Mouse (Mus musculus) lung, postnatal 0 days (tissue): Measurements from ENCODE around the gene Agl. TPM values are rescaled to one million over a fixed set of nuclear protein-coding genes. Genes with fewer than 3 reads are reported as not detected.

Experiments used
- ATAC-seq: fragments of 200-750 bp; cut with Nextera tagmentation; 2 replicates; pipeline ENCODE4 v1.8.0; 2017; ENCODE audit warnings: moderate library complexity
- DNase-seq: peaks from one replicate; pipeline ENCODE4 v3.0.0-alpha.2; 2016; ENCODE audit warnings: low spot score
- H3K27ac ChIP-seq: fragments of 300-500 bp; sonication (generic); 2 replicates; pipeline ENCODE4 v1.5.1; 2014; ENCODE audit warnings: antibody characterized with exemption, mild to moderate bottlenecking, low read length, mixed read lengths
- H3K27me3 ChIP-seq: fragments of 300-500 bp; sonication (generic); replicated peaks from 2 replicates; pipeline ENCODE4 v1.6.1; 2014; ENCODE audit warnings: low read length, mixed read lengths; ENCODE audit not compliant: insufficient read depth
- H3K36me3 ChIP-seq: fragments of 300-500 bp; sonication (generic); 2 replicates; pipeline ENCODE4 v1.6.1; 2014; ENCODE audit warnings: low read length, mixed read lengths; ENCODE audit not compliant: insufficient read depth
- H3K4me1 ChIP-seq: fragments of 300-500 bp; sonication (generic); 2 replicates; pipeline ENCODE4 v1.6.1; 2014; ENCODE audit warnings: antibody characterized with exemption, low read depth, low read length, mixed read lengths; ENCODE audit not compliant: insufficient read depth
- H3K4me2 ChIP-seq: fragments of 300-500 bp; sonication (generic); replicated peaks from 2 replicates; pipeline ENCODE4 v1.6.1; 2014; ENCODE audit warnings: low read depth, mild to moderate bottlenecking, low read length, moderate library complexity, mixed read lengths
- H3K4me3 ChIP-seq: fragments of 300-500 bp; sonication (generic); 2 replicates; pipeline ENCODE4 v1.5.1; 2014; ENCODE audit warnings: low read depth, low read length
- H3K9ac ChIP-seq: fragments of 300-500 bp; sonication (generic); replicated peaks from 2 replicates; pipeline ENCODE4 v1.6.1; 2014; ENCODE audit warnings: low read depth, mild to moderate bottlenecking
- H3K9me3 ChIP-seq: fragments of 300-500 bp; sonication (generic); 2 replicates; pipeline ENCODE4 v1.6.1; 2016; ENCODE audit warnings: low read length, mixed read lengths
- CTCF ChIP-seq: IDR thresholded peaks from 2 replicates; pipeline ENCODE4 v1.5.1; 2016; ENCODE audit warnings: antibody characterized with exemption, mild to moderate bottlenecking
- EP300 ChIP-seq: IDR thresholded peaks from 2 replicates; pipeline ENCODE4 v1.6.1; 2016; ENCODE audit warnings: antibody characterized with exemption, mild to moderate bottlenecking, control low read depth
- WGBS: fragments of 180-500 bp; shearing (Covaris S2); extraction: QIAGEN DNeasy Blood & Tissue Kit; methylation state at CpG from one replicate; pipeline ENCODE4 v1.1.7; 2014; 5-methylcytosine and 5-hydroxymethylcytosine counted together
- polyA plus RNA-seq: library from polyadenylated mRNA; unstranded; fragments of >200 nt; fragmentation: Nextera tagmentation; extraction: Ambion mirVana; gene quantifications from 2 replicates; pipeline ENCODE4 v1.2.1, GENCODE M21; 2015

The Agl gene
- polyA plus RNA-seq, 1 experiment from 2014 or later = 6.5 TPM

GRCm38 (mm10) chr3:116694955-116695665 lies 112.9 kb downstream of the Agl start:
- Histone ChIP-seq H3K27ac (no peak overlapping the region), H3K36me3 (no peaks in the 10 kb centered on the region; the same call in 1 of the 2 replicates), H3K4me3 (no peak overlapping the region), H3K9ac (no peak overlapping the region), H3K27me3 (no peaks in the 10 kb centered on the region), H3K4me2 (no peak overlapping the region), H3K9me3 (no peaks in the 10 kb centered on the region), H3K4me1 (no peaks in the 10 kb centered on the region)
- DNase-seq (no peak), ATAC-seq (no peak)
- TF ChIP-seq CTCF (no peak), EP300 (no peak)
- WGBS = 85% methylated on average over 8 of the region's 8 CpGs

DNA sequence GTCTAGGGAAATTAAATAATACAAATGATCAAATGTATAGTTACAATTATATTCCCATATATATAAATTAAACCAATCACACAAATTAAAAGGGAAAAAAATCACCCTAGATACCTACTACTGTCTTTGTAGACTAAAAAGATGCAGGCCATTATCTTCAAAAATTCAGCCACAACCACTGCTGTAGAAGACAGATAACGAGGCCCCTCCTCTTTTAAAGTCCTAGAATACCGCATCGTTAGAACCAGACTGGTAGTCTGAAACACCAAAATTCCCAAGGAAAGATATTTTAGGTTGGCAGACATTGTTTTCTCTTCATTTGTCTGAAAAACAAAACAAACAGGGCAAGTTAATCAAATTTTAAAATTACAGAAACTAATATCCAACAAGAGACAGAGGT lies 113.7 kb downstream of the Agl start:
- Histone ChIP-seq H3K27me3 (no peaks in the 10 kb centered on the region), H3K9ac (no peak overlapping the region), H3K9me3 (no peaks in the 10 kb centered on the region), H3K4me1 (no peaks in the 10 kb centered on the region), H3K36me3 (no peaks in the 10 kb centered on the region; the same call in 1 of the 2 replicates), H3K4me3 (no peak overlapping the region), H3K4me2 (no peak overlapping the region), H3K27ac (no peak overlapping the region)
- TF ChIP-seq EP300 (no peak), CTCF (no peak)
- ATAC-seq (no peak), DNase-seq (no peak)
- WGBS = 87% methylated on average over 3 of the region's 3 CpGs

Other genes with a start within 250 kb of the Agl start
- gene Lrrc39, start 245.2 kb downstream of the Agl start, polyA plus RNA-seq = 0.42 and 0.61 TPM in 2 replicates
- 3.7 and 4.2 TPM in 2 replicates for gene Sass6, start 213.2 kb downstream of the Agl start, polyA plus RNA-seq
- 15.0 and 17.0 TPM in 2 replicates for gene Trmt13, start 193.6 kb downstream of the Agl start, polyA plus RNA-seq
- 70.4 and 73.4 TPM in 2 replicates for gene Mfsd14a, start 145.5 kb downstream of the Agl start, polyA plus RNA-seq
- gene Gm43191, start 126.9 kb downstream of the Agl start, polyA plus RNA-seq = not detected in 2 replicates
- gene Slc35a3, start 95.3 kb downstream of the Agl start, polyA plus RNA-seq = 10.0 TPM in 2 replicates
- gene Frrs1, start 51.3 kb upstream of the Agl start, polyA plus RNA-seq = 5.6 and 6.0 TPM in 2 replicates
- gene 4930455H04Rik, start 160.1 kb upstream of the Agl start, polyA plus RNA-seq = not detected in 2 replicates
- gene Palmd, start 160.8 kb upstream of the Agl start, polyA plus RNA-seq = 16.1 and 23.0 TPM in 2 replicates